Mouse (Mus musculus) stomach, postnatal 0 days (tissue): ENCODE data around the gene Mc3r.

Experiments used
- CTCF ChIP-seq: IDR thresholded peaks from 2 replicates; pipeline ENCODE4 v1.5.1; 2016; ENCODE audit warnings: antibody characterized with exemption, low read depth, mild to moderate bottlenecking, moderate library complexity
- EP300 ChIP-seq: optimal IDR thresholded peaks from 2 replicates; pipeline ENCODE3; 2016; ENCODE audit warnings: antibody characterized with exemption

GRCm38 (mm10) chr2:172289632-172290031 lies 41.3 kb downstream of the Mc3r start:
- TF ChIP-seq CTCF (no peak), EP300 (no peak)
